Mouse (Mus musculus): ENCODE data around the gene Shld2. TPM values are rescaled to one million over a fixed set of nuclear protein-coding genes. Genes with fewer than 3 reads are reported as not detected.

Gene Shld2
- polyA plus RNA-seq, 1 experiment from 2014 or later = 9.8 TPM

DNA sequence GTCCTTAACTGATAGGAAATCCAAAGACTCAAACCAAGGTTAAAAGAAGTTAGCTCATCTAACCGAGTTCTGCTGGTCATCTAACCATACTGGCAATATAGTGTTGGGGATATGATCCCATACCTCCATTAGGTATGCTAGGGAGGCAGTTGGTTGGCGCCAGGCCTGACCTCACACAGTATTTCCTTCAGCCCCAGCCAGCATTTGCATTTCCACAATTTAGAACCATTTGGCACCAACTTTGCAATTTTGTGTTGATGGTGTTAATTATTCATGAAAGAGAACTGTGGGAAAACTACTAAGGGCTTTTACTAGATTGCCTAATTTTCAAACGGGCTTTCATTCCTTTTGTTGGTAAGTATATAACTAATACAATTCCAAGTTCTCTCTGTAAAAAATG is 21.6 kb upstream of the Shld2 start:
- Histone ChIP-seq H3K4me2 (ENCODE audit: low read depth, low read length) (no peak overlapping the region), H3K4me3 (ENCODE audit: low read depth, low read length) (no peak overlapping the region), H3K9ac (ENCODE audit: low read depth, low read length) (no peak overlapping the region), H3K9me3 (ENCODE audit: control insufficient read depth, low read length) (no peaks in the 10 kb centered on the region), H3K36me3 (ENCODE audit: control insufficient read depth, insufficient read depth, low read length) (peaks cover 90% of the 10 kb centered on the region), H3K4me1 (ENCODE audit: control insufficient read depth, insufficient read depth, low read length) (no peaks in the 10 kb centered on the region), H3K27ac (replicated peaks; ENCODE audit: low read depth, low read length) (no peak overlapping the region), H3K27me3 (replicated peaks; ENCODE audit: control insufficient read depth, insufficient read depth, low read length) (no peaks in the 10 kb centered on the region)
- 90% methylated on average over 3 of the region's 3 CpGs for WGBS
- no peak for DNase-seq (ENCODE audit: low spot score)
- ATAC-seq (ENCODE audit: low read depth) = no peak

DNA sequence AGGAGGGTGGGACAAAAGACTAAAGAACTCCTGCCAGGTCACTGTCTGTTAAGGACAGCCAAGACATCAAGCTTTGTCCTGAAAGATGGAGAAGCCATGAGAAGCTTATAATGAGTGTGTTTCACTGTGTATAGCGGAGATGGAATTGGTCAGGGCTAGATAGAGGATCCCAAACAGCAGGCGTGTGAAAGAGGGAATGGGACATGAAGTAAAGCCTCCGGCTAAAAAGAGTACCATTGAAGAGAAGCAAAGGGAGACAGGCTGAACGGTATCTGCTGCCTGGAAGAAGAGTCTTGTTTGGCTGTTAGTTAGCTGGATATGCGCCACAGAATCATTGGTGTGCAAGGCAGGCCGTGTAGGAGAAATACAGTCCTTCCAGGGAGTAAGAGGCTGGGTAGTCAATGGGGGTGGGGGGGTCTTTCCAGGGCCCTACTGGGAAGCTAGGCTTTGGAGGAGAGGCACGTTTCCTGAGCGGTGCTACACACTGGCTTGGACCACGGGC is 20.4 kb upstream of the Shld2 start:
- Histone ChIP-seq H3K4me1 (ENCODE audit: control insufficient read depth, insufficient read depth, low read length) (peaks cover 3% of the 10 kb centered on the region; the same call in 1 of the 2 replicates), H3K9me3 (ENCODE audit: control insufficient read depth, low read length) (no peaks in the 10 kb centered on the region), H3K27me3 (replicated peaks; ENCODE audit: control insufficient read depth, insufficient read depth, low read length) (no peaks in the 10 kb centered on the region), H3K9ac (ENCODE audit: low read depth, low read length) (no peak overlapping the region), H3K4me3 (ENCODE audit: low read depth, low read length) (no peak overlapping the region), H3K4me2 (ENCODE audit: low read depth, low read length) (no peak overlapping the region), H3K27ac (replicated peaks; ENCODE audit: low read depth, low read length) (no peak overlapping the region), H3K36me3 (ENCODE audit: control insufficient read depth, insufficient read depth, low read length) (peaks cover 89% of the 10 kb centered on the region)
- DNase-seq (ENCODE audit: low spot score) (no peak), ATAC-seq (ENCODE audit: low read depth) (no peak)
- 95% methylated on average over 9 of the region's 9 CpGs for WGBS

DNA sequence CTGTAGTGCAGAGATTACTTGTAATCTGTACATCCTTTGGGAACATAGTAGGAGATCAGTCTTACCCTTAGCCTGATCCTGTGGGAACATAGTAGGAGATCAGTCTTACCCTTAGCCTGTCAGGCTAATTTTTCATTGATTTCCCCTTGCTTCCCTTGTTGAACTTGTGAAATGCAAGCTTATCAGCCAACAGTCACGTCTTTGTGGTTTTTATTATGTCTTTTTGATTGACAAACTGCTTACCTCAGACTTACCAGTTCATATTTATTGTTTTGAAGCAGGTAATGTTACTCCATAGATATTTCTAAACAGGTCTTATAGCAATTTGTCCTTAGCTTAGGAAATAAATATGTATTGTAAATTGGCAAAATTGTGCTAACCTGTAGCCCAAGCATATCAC is 17.3 kb upstream of the Shld2 start:
- no peaks in the 10 kb centered on the region for H3K27me3 ChIP-seq (replicated peaks; ENCODE audit: control insufficient read depth, insufficient read depth, low read length)
- H3K36me3 ChIP-seq (ENCODE audit: control insufficient read depth, insufficient read depth, low read length) = peaks cover 81% of the 10 kb centered on the region
- no peak overlapping the region for H3K9ac ChIP-seq (ENCODE audit: low read depth, low read length)
- no peak overlapping the region for H3K27ac ChIP-seq (replicated peaks; ENCODE audit: low read depth, low read length)
- 78% methylated on average over 1 of the region's 1 CpGs for WGBS
- no peaks in the 10 kb centered on the region for H3K9me3 ChIP-seq (ENCODE audit: control insufficient read depth, low read length)
- H3K4me2 ChIP-seq (ENCODE audit: low read depth, low read length) = no peak overlapping the region
- H3K4me3 ChIP-seq (ENCODE audit: low read depth, low read length) = no peak overlapping the region
- no peak for DNase-seq (ENCODE audit: low spot score)
- peaks cover 3% of the 10 kb centered on the region; the same call in 1 of the 2 replicates for H3K4me1 ChIP-seq (ENCODE audit: control insufficient read depth, insufficient read depth, low read length)
- ATAC-seq (ENCODE audit: low read depth) = no peak

GRCm38 (mm10) chr14:34326606-34327005 is 16.3 kb upstream of the Shld2 start:
- H3K4me1 ChIP-seq (ENCODE audit: control insufficient read depth, insufficient read depth, low read length) = peaks cover 3% of the 10 kb centered on the region; the same call in 1 of the 2 replicates
- DNase-seq (ENCODE audit: low spot score) (no peak), ATAC-seq (ENCODE audit: low read depth) (no peak)
- H3K36me3 ChIP-seq (ENCODE audit: control insufficient read depth, insufficient read depth, low read length) = peaks cover 74% of the 10 kb centered on the region
- no peaks in the 10 kb centered on the region for H3K27me3 ChIP-seq (replicated peaks; ENCODE audit: control insufficient read depth, insufficient read depth, low read length)
- no peaks in the 10 kb centered on the region for H3K9me3 ChIP-seq (ENCODE audit: control insufficient read depth, low read length)
- WGBS = 89% methylated on average over 3 of the region's 3 CpGs
- H3K4me3 ChIP-seq (ENCODE audit: low read depth, low read length) = no peak overlapping the region
- no peak overlapping the region for H3K4me2 ChIP-seq (ENCODE audit: low read depth, low read length)
- no peak overlapping the region for H3K9ac ChIP-seq (ENCODE audit: low read depth, low read length)
- no peak overlapping the region for H3K27ac ChIP-seq (replicated peaks; ENCODE audit: low read depth, low read length)

DNA sequence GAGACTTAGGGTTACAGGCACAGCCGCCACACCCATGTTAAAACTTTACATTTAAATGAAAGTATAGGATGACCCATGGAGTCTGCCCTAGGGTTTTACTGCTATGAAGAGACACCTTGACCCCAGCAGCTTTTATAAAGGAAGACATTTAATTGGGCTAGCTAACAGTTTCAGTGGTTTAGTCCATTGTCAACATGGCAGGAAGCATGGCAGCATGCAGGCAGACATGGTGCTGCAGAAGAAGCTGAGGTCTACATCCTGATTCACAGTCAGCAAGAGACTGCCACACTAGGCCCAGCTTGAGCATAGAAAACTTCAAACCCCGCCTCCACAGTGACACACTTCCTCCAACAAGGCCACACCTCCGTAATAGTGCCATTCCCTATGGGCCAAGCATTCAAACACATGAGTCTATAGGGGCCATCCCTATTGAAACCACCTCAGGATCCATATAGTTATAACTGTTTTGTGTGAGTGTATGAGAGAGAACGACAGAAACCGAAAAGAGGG is 13.3 kb upstream of the Shld2 start:
- H3K27me3 ChIP-seq (replicated peaks; ENCODE audit: control insufficient read depth, insufficient read depth, low read length) = no peaks in the 10 kb centered on the region
- H3K36me3 ChIP-seq (ENCODE audit: control insufficient read depth, insufficient read depth, low read length) = peaks cover 67% of the 10 kb centered on the region
- 98% methylated on average over 5 of the region's 5 CpGs for WGBS
- no peak overlapping the region for H3K4me2 ChIP-seq (ENCODE audit: low read depth, low read length)
- no peaks in the 10 kb centered on the region for H3K9me3 ChIP-seq (ENCODE audit: control insufficient read depth, low read length)
- H3K4me1 ChIP-seq (ENCODE audit: control insufficient read depth, insufficient read depth, low read length) = peaks cover 3% of the 10 kb centered on the region; the same call in 1 of the 2 replicates
- no peak overlapping the region for H3K27ac ChIP-seq (replicated peaks; ENCODE audit: low read depth, low read length)
- no peak overlapping the region for H3K9ac ChIP-seq (ENCODE audit: low read depth, low read length)
- no peak for ATAC-seq (ENCODE audit: low read depth)
- no peak overlapping the region for H3K4me3 ChIP-seq (ENCODE audit: low read depth, low read length)
- no peak for DNase-seq (ENCODE audit: low spot score)

DNA sequence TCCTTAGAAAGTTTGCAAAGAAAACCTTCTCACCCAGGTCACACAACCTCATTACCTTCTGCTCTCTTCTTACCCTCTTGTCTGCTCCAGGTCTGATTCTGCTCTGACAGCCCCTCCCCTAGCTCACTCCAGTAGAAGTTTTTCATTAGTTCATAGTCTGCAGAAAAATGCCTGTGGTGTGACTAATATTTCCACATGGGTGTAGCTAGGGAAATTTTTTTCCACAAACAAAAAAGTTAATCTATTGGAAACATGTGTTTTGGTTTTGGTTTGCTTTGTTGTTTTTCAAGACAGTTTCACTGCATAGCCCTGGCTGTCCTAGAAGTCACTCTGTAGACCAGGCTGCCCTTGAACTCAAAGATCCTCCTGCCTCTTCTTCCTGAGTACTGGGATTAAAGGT is 7.8 kb upstream of the Shld2 start:
- Histone ChIP-seq H3K36me3 (ENCODE audit: control insufficient read depth, insufficient read depth, low read length) (peaks cover 27% of the 10 kb centered on the region), H3K4me3 (ENCODE audit: low read depth, low read length) (no peak overlapping the region), H3K9ac (ENCODE audit: low read depth, low read length) (no peak overlapping the region), H3K9me3 (ENCODE audit: control insufficient read depth, low read length) (no peaks in the 10 kb centered on the region), H3K27ac (replicated peaks; ENCODE audit: low read depth, low read length) (peak overlapping the region; percentile 18; the same call in 1 of the 2 replicates), H3K4me2 (ENCODE audit: low read depth, low read length) (no peak overlapping the region), H3K27me3 (replicated peaks; ENCODE audit: control insufficient read depth, insufficient read depth, low read length) (no peaks in the 10 kb centered on the region), H3K4me1 (ENCODE audit: control insufficient read depth, insufficient read depth, low read length) (peaks cover 7% of the 10 kb centered on the region)
- DNase-seq (ENCODE audit: low spot score) = peak; percentile 56
- ATAC-seq (ENCODE audit: low read depth) = no peak

- no peak overlapping the region for H3K4me2 ChIP-seq (ENCODE audit: low read depth, low read length)
- 68% methylated on average over 3 of the region's 3 CpGs for WGBS
- ATAC-seq (ENCODE audit: low read depth) (no peak), DNase-seq (ENCODE audit: low spot score) (no peak)
- H3K27ac ChIP-seq (replicated peaks; ENCODE audit: low read depth, low read length) = no peak overlapping the region
- no peaks in the 10 kb centered on the region for H3K9me3 ChIP-seq (ENCODE audit: control insufficient read depth, low read length)
- no peak overlapping the region for H3K9ac ChIP-seq (ENCODE audit: low read depth, low read length)
- H3K4me3 ChIP-seq (ENCODE audit: low read depth, low read length) = no peak overlapping the region
- peaks cover 23% of the 10 kb centered on the region for H3K36me3 ChIP-seq (ENCODE audit: control insufficient read depth, insufficient read depth, low read length)
- H3K27me3 ChIP-seq (replicated peaks; ENCODE audit: control insufficient read depth, insufficient read depth, low read length) = no peaks in the 10 kb centered on the region
- H3K4me1 ChIP-seq (ENCODE audit: control insufficient read depth, insufficient read depth, low read length) = peaks cover 14% of the 10 kb centered on the region
These were observed 7.1 kb upstream of the Shld2 start for GRCm38 (mm10) chr14:34317431-34317830.

DNA sequence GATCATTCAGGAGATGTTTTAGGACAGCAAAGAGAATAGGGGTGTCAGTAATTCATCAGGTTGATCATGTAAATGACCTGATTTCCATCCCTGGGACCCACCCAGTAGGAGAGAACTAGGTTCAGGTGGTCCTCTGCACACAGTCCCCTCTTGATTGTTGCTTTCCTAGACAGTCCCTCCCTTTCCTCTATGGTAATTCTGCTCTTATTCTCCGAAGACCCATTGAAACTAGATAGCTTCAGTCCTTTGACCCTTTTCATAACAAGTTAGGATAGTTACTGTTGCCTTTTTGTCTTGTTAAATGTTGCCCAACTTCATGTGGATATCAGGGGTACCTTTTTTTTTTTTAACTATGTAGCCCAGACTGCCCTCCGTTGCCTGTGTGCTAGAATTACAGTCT is 6.1 kb upstream of the Shld2 start:
- Histone ChIP-seq H3K9ac (ENCODE audit: low read depth, low read length) (no peak overlapping the region), H3K4me2 (ENCODE audit: low read depth, low read length) (no peak overlapping the region), H3K36me3 (ENCODE audit: control insufficient read depth, insufficient read depth, low read length) (peaks cover 18% of the 10 kb centered on the region), H3K27me3 (replicated peaks; ENCODE audit: control insufficient read depth, insufficient read depth, low read length) (no peaks in the 10 kb centered on the region), H3K27ac (replicated peaks; ENCODE audit: low read depth, low read length) (no peak overlapping the region), H3K4me1 (ENCODE audit: control insufficient read depth, insufficient read depth, low read length) (peaks cover 22% of the 10 kb centered on the region), H3K9me3 (ENCODE audit: control insufficient read depth, low read length) (no peaks in the 10 kb centered on the region), H3K4me3 (ENCODE audit: low read depth, low read length) (no peak overlapping the region)
- DNase-seq (ENCODE audit: low spot score) (no peak), ATAC-seq (ENCODE audit: low read depth) (no peak)
- WGBS = 90% methylated on average over 2 of the region's 2 CpGs

DNA sequence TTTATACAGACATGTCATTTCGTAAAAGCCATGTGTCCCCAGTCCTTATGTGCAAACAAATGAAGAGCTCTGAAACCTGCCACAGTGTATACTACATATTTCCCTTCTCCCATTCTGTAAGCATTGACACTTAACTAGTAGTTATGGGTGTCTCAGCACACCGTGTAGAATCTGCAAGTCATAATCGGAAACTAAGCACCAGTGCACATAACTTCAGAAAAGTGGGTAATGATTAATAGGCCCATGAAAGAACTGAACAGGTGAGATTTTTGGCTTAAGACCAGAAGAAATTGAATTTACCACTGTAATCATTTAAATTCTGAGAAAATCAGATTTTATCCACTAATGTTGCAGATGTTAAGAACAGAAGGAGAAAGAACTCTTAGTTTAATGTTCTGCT is 4.5 kb upstream of the Shld2 start:
- Histone ChIP-seq H3K27ac (replicated peaks; ENCODE audit: low read depth, low read length) (no peak overlapping the region), H3K9me3 (ENCODE audit: control insufficient read depth, low read length) (no peaks in the 10 kb centered on the region), H3K9ac (ENCODE audit: low read depth, low read length) (no peak overlapping the region), H3K4me3 (ENCODE audit: low read depth, low read length) (no peak overlapping the region), H3K36me3 (ENCODE audit: control insufficient read depth, insufficient read depth, low read length) (peaks cover 6% of the 10 kb centered on the region), H3K27me3 (replicated peaks; ENCODE audit: control insufficient read depth, insufficient read depth, low read length) (no peaks in the 10 kb centered on the region), H3K4me1 (ENCODE audit: control insufficient read depth, insufficient read depth, low read length) (peaks cover 22% of the 10 kb centered on the region), H3K4me2 (ENCODE audit: low read depth, low read length) (no peak overlapping the region)
- ATAC-seq (ENCODE audit: low read depth) (no peak), DNase-seq (ENCODE audit: low spot score) (no peak)
- WGBS = 79% methylated on average over 3 of the region's 3 CpGs

Data from embryonic facial prominence, embryonic 14.5 days (tissue).